Comparison of ENCODE assay signal across 7 mouse cellular contexts in the genomic region with DNA sequence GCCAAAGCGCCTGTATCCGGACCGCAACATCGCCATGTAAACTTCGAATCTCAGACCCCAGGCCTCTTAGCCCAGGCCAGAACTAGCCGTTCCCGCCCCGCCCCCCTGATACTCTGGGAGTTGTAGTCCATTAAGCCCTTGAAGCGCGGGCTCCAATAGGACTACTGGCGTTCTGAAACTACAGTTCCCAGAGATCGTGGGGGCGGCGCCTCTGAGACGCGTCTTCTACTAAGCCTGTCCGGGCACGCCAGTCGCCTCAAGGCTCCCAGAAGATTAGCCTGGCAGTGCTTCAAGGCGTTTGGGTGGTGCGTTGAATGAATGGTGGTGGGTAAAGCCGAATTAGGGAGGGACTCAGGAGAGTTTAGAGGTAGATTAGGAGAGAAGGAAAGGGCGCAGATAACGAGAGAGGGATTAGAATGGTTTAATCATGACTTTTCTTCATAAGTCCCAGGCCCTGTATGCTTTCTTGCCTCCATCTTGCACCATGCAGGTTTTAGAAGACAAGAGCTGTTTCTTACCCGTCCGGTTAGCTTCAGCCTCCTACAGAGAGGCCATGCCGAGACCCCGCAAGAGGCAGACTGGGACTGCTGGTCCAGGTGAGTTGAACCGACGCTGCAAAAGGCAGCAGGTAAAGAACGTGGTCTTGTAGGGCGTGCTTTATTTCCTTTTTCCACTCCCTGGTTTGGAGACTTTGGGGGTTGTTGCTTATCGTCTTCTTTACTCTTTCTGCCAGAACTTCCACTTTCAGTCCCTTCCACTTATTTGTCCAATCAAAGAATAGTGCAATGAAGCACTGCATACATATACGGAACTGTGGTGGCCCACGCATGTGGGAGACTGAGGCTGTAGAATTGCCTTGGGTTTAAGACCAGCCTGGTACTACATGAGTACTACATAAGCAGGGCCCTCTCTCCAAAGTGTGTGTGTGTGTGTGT. TPM values are rescaled to one million over a fixed set of nuclear protein-coding genes. Genes with fewer than 3 reads are reported as not detected.
A peak's percentile ranks its signal among the peaks of the same experiment; 100 is the strongest.
DNase-seq lines count a peak whose midpoint lies in the region; ATAC-seq lines count a peak whose summit lies in the region.

A gene (minus strand): TSS at position 106 of the 935 bp plus-strand sequence.
A gene (plus strand): TSS at position 250 of the 935 bp plus-strand sequence.

- no peaks in the 10 kb centered on the region for H3K27me3 ChIP-seq in intestine, embryonic 15.5 days (replicated peaks)
- no peaks in the 10 kb centered on the region for H3K27me3 ChIP-seq in midbrain, embryonic 10.5 days (ENCODE audit: low read depth, poor library complexity, severe bottlenecking)

- peaks cover 10% of the 10 kb centered on the region; the same call in 1 of the 2 replicates for H3K36me3 ChIP-seq in intestine, embryonic 15.5 days
- peaks cover 30% of the 10 kb centered on the region for H3K36me3 ChIP-seq in midbrain, embryonic 10.5 days

- peak within 1 kb of the TSS; percentile 77 for H3K4me3 ChIP-seq in intestine, embryonic 15.5 days (replicated peaks)
- peak within 1 kb of the TSS; percentile 72 for H3K4me3 ChIP-seq in midbrain, embryonic 10.5 days

- peak; percentile 97 for DNase-seq in adrenal gland, adult 2 months
- DNase-seq in embryo, embryonic 11.5 days (ENCODE audit: low read depth, low spot score): peak; percentile 93
- peak; percentile 87 to 93 for DNase-seq in gastrocnemius, postnatal 36 days
- DNase-seq in left cerebral cortex, postnatal 25 days (ENCODE audit: low spot score in 2 of 2): peak; percentile 95 to 99
- peak; percentile 96 for DNase-seq in midbrain, embryonic 10.5 days (ENCODE audit: low spot score)
- DNase-seq in right cerebral cortex, postnatal 4 days: peak; percentile 96

- H3K4me2 ChIP-seq in intestine, embryonic 15.5 days (replicated peaks): peak within 1 kb of the TSS; percentile 68

- H3K9ac ChIP-seq in intestine, embryonic 15.5 days: peak within 1 kb of the TSS; percentile 85

- intact Hi-C loops in gastrocnemius, postnatal 36 days (cut with DNase I): no loop called here
- intact Hi-C loops in left cerebral cortex, postnatal 25 days (cut with DNase I): no loop called here

- H3K4me1 ChIP-seq in intestine, embryonic 15.5 days (replicated peaks): peaks cover 7% of the 10 kb centered on the region; the same call in 1 of the 2 replicates
- peaks cover 28% of the 10 kb centered on the region for H3K4me1 ChIP-seq in midbrain, embryonic 10.5 days

- under 1% methylated on average over 35 of the region's 35 CpGs for WGBS in intestine, embryonic 15.5 days
- WGBS in midbrain, embryonic 10.5 days: 3% methylated on average over 35 of the region's 35 CpGs

- H3K9me3 ChIP-seq in intestine, embryonic 15.5 days: no peaks in the 10 kb centered on the region
- H3K9me3 ChIP-seq in midbrain, embryonic 10.5 days (replicated peaks): no peaks in the 10 kb centered on the region

- peak within 1 kb of the TSS; percentile 76 for H3K27ac ChIP-seq in intestine, embryonic 15.5 days
- H3K27ac ChIP-seq in midbrain, embryonic 10.5 days (replicated peaks): peak within 1 kb of the TSS; percentile 90

- peak; percentile 99 for ATAC-seq in intestine, embryonic 15.5 days

RNA-seq across cellular contexts. Expression of the first gene that starts in this region (rescaled TPM):
- total RNA-seq in adrenal gland, adult 2 months (2021): 10 to 100 TPM; 54.2 to 69.9 TPM
- 13.3 and 15.9 TPM in 2 replicates for polyA plus RNA-seq in adrenal gland, adult 2 months (2012; rRNA removed)
- 10 to 100 TPM; 32.5 to 35.1 TPM for total RNA-seq in gastrocnemius, postnatal 36 days (2021)
- 34.7 and 36.6 TPM in 2 replicates for polyA plus RNA-seq in intestine, embryonic 15.5 days (2015; fragmentation: Nextera tagmentation; extraction: Ambion mirVana)
- 10 to 100 TPM; 28.9 to 35.1 TPM for total RNA-seq in left cerebral cortex, postnatal 25 days (2021)
- polyA plus RNA-seq in midbrain, embryonic 10.5 days (2016; fragmentation: Nextera tagmentation; extraction: Ambion mirVana): 43.8 and 46.1 TPM in 2 replicates

RNA-seq across cellular contexts. Expression of the second gene that starts in this region (rescaled TPM):
- 10 to 100 TPM; 40.0 to 44.9 TPM for total RNA-seq in adrenal gland, adult 2 months (2021)
- 2.6 and 3.0 TPM in 2 replicates for polyA plus RNA-seq in adrenal gland, adult 2 months (2012; rRNA removed)
- 10 to 100 TPM; 17.5 to 23.4 TPM for total RNA-seq in gastrocnemius, postnatal 36 days (2021)
- polyA plus RNA-seq in intestine, embryonic 15.5 days (2015; fragmentation: Nextera tagmentation; extraction: Ambion mirVana): 148 and 154 TPM in 2 replicates
- total RNA-seq in left cerebral cortex, postnatal 25 days (2021): 10 to 100 TPM; 61.8 to 62.2 TPM
- 166 and 178 TPM in 2 replicates for polyA plus RNA-seq in midbrain, embryonic 10.5 days (2016; fragmentation: Nextera tagmentation; extraction: Ambion mirVana)

Comparison
In these comparisons a context has a peak if more than half of its experiments do, and no peak if none do; other contexts are left out.
1. Peak in every context shown above with its lines: DNase-seq, ATAC-seq, H3K4me3 ChIP-seq and H3K27ac ChIP-seq.
2. RNA of the second gene that starts in this region (polyA plus RNA-seq): 166 to 178 TPM in midbrain, embryonic 10.5 days and 148 to 154 TPM in intestine, embryonic 15.5 days; 2.6 to 3.0 TPM in adrenal gland, adult 2 months; every median in the first group is over 10 times any median in the second.